Mouse (Mus musculus) hindbrain, embryonic 14.5 days (tissue): ENCODE measurements around the gene Icam1. TPM values are rescaled to one million over a fixed set of nuclear protein-coding genes. Genes with fewer than 3 reads are reported as not detected.
"Not testable (repeated sequence)": the region's sequence is repeated elsewhere in the genome, so short reads cannot be mapped to it uniquely, and the experiment has no call there.

Source experiments
- ATAC-seq: fragments of 200-750 bp; cut with Nextera tagmentation; 2 replicates; pipeline ENCODE4 v1.8.0; 2017; ENCODE audit warnings: moderate number of reproducible peaks, mild to moderate bottlenecking, moderate TSS enrichment, moderate library complexity; ENCODE audit not compliant: low FRiP score
- DNase-seq: peaks from one replicate; pipeline ENCODE4 v3.0.0-alpha.2; 2015; ENCODE audit warnings: low spot score
- H3K27ac ChIP-seq: fragments of 300-500 bp; sonication (generic); 2 replicates; pipeline ENCODE4 v1.5.1; 2014; ENCODE audit warnings: mild to moderate bottlenecking, moderate library complexity
- H3K27me3 ChIP-seq: fragments of 300-500 bp; sonication (generic); 2 replicates; pipeline ENCODE4 v1.6.1; 2014; ENCODE audit warnings: mild to moderate bottlenecking, low read length, mixed read lengths; ENCODE audit not compliant: control insufficient read depth, insufficient read depth
- H3K36me3 ChIP-seq: fragments of 300-500 bp; sonication (generic); replicated peaks from 2 replicates; pipeline ENCODE4 v1.6.1; 2014; ENCODE audit not compliant: control insufficient read depth, insufficient read depth
- H3K4me1 ChIP-seq: fragments of 300-500 bp; sonication (generic); replicated peaks from 2 replicates; pipeline ENCODE4 v1.6.1; 2014; ENCODE audit warnings: antibody characterized with exemption, low read length, mixed read lengths; ENCODE audit not compliant: control insufficient read depth, insufficient read depth
- H3K4me2 ChIP-seq: fragments of 300-500 bp; sonication (generic); replicated peaks from 2 replicates; pipeline ENCODE4 v1.6.1; 2014; ENCODE audit warnings: mild to moderate bottlenecking, moderate library complexity
- H3K4me3 ChIP-seq: fragments of 300-500 bp; sonication (generic); replicated peaks from 2 replicates; pipeline ENCODE4 v1.5.1; 2014; ENCODE audit warnings: mild to moderate bottlenecking, low read length
- H3K9ac ChIP-seq: fragments of 300-500 bp; sonication (generic); 2 replicates; pipeline ENCODE4 v1.6.1; 2014
- H3K9me3 ChIP-seq: fragments of 300-500 bp; sonication (generic); 2 replicates; pipeline ENCODE4 v1.6.1; 2016; ENCODE audit warnings: low read length; ENCODE audit not compliant: control insufficient read depth
- WGBS: fragments of 180-500 bp; shearing (Covaris S2); extraction: QIAGEN DNeasy Blood & Tissue Kit; methylation state at CpG from one replicate; pipeline ENCODE4 v1.1.7; 2014; 5-methylcytosine and 5-hydroxymethylcytosine counted together
- polyA plus RNA-seq: library from polyadenylated mRNA; unstranded; fragments of >200 nt; fragmentation: Nextera tagmentation; extraction: Ambion mirVana; gene quantifications from 2 replicates; pipeline ENCODE4 v1.2.1, GENCODE M21; 2014

Icam1 gene
- polyA plus RNA-seq, 1 experiment from 2014 or later: 3.6 TPM

DNA sequence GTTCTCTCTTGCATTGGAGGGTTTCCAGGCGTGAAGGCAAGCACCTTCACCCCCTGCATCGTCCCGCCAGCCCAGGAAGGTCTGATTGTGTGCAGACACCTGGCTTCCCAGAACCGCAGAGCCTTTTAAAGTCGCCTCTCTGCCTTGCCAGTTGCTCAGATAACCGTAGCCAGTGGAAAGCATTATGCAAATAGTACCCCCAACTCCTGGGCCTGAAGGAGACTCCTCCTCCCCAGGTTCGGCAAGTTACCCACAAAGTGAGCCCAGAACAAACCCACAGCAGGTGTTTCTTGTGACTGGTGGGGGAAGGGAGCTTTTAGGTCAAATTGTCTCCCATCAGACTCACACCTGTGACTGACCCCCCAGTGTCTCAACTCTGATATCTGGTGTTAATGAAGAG, 27.8 kb upstream of the Icam1 start:
- Histone ChIP-seq H3K27ac (no peak overlapping the region), H3K4me1 (peaks cover 4% of the 10 kb centered on the region; the same call in 1 of the 2 replicates), H3K9ac (no peak overlapping the region), H3K4me2 (no peak overlapping the region), H3K27me3 (no peaks in the 10 kb centered on the region), H3K4me3 (no peak overlapping the region), H3K9me3 (no peaks in the 10 kb centered on the region), H3K36me3 (no peaks in the 10 kb centered on the region)
- ATAC-seq (no peak), DNase-seq (no peak)
- WGBS: 25% methylated on average over 7 of the region's 7 CpGs

- DNase-seq (no peak), ATAC-seq (no peak)
- H3K27me3 ChIP-seq: no peaks in the 10 kb centered on the region
- peak overlapping the region; percentile 6; the same call in 1 of the 2 replicates for H3K4me2 ChIP-seq
- peaks cover 4% of the 10 kb centered on the region; the same call in 1 of the 2 replicates for H3K4me1 ChIP-seq
- no peak overlapping the region; the same call in 1 of the 2 replicates for H3K9ac ChIP-seq
- H3K27ac ChIP-seq: no peak overlapping the region
- H3K36me3 ChIP-seq: no peaks in the 10 kb centered on the region
- H3K4me3 ChIP-seq: no peak overlapping the region
- H3K9me3 ChIP-seq: no peaks in the 10 kb centered on the region
- 5% methylated on average over 10 of the region's 10 CpGs for WGBS
These were observed 24.9 kb upstream of the Icam1 start for GRCm38 (mm10) chr9:20990861-20991260.

GRCm38 (mm10) chr9:20991587-20991986, 24.2 kb upstream of the Icam1 start:
- Histone ChIP-seq H3K9me3 (no peaks in the 10 kb centered on the region), H3K9ac (no peak overlapping the region), H3K4me3 (no peak overlapping the region), H3K27ac (no peak overlapping the region), H3K4me2 (no peak overlapping the region), H3K4me1 (peaks cover 4% of the 10 kb centered on the region; the same call in 1 of the 2 replicates), H3K27me3 (no peaks in the 10 kb centered on the region), H3K36me3 (no peaks in the 10 kb centered on the region)
- ATAC-seq: no peak
- WGBS: 97% methylated on average over 4 of the region's 4 CpGs
- no peak for DNase-seq

DNA sequence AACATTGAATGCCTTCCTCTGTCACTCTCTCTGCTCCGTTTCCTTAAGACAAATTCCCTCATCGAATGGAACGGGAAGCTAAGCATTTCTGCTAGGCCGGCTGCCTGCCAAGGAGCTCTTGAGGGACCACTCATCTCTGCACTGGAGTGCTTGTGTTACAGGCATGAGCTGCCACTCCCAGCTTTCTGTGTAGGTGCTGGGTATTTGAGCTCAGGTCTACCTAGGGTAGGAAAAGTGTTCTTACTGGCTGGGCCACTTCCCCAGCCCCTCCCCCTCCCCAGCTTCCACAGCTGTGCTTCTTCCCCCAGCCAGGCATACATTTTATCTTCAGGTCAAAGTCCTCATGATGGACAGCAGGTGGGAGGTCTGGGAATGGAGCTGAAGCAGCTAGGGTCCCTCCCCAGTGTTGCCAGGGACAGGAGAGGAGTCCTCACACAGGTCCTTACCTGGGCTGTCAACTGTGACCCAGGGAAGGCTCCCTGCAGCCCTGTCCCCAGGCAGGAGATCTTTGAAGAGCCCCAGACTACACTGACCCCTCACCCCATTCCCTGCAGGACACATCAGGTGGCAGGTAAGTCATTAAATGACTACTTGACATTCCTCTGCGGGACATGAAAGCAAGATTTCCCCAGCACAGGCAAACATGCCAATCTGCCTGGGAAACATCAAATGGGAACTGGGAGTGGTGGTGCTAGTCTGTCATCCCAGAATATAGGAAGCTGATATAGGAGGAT, 22.5 kb upstream of the Icam1 start:
- Histone ChIP-seq H3K9ac (no peak overlapping the region), H3K9me3 (no peaks in the 10 kb centered on the region), H3K4me1 (peaks cover 4% of the 10 kb centered on the region; the same call in 1 of the 2 replicates), H3K36me3 (no peaks in the 10 kb centered on the region), H3K27ac (no peak overlapping the region), H3K4me2 (no peak overlapping the region), H3K4me3 (no peak overlapping the region), H3K27me3 (no peaks in the 10 kb centered on the region)
- WGBS: 64% methylated on average over 5 of the region's 5 CpGs
- DNase-seq: no peak
- no peak for ATAC-seq

DNA sequence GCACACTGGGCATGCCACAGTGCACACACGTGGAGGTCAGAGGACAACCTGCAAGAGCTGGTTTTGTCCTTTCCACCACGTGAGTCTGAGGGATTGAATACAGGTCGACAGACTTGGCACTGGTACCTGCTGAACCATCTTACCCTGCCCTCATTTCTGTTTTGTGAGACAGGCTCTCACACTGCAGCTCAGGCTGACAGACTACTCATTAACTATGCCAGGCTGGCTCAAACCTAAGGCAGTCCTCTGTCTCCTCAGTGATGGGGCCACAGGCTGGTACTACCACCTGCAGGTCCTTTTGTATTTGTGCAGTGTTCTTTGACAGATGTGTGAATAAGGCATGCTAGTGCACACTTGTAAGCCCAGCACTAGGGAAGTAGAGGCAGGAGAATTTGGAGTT, 20.7 kb upstream of the Icam1 start:
- H3K4me1 ChIP-seq: peaks cover 4% of the 10 kb centered on the region; the same call in 1 of the 2 replicates
- no peaks in the 10 kb centered on the region for H3K36me3 ChIP-seq
- H3K27me3 ChIP-seq: no peaks in the 10 kb centered on the region
- no peaks in the 10 kb centered on the region for H3K9me3 ChIP-seq
- WGBS: 70% methylated on average over 3 of the region's 3 CpGs
- no peak overlapping the region for H3K4me3 ChIP-seq
- no peak overlapping the region for H3K4me2 ChIP-seq
- no peak overlapping the region for H3K9ac ChIP-seq
- ATAC-seq: no peak
- DNase-seq: no peak
- no peak overlapping the region for H3K27ac ChIP-seq

DNA sequence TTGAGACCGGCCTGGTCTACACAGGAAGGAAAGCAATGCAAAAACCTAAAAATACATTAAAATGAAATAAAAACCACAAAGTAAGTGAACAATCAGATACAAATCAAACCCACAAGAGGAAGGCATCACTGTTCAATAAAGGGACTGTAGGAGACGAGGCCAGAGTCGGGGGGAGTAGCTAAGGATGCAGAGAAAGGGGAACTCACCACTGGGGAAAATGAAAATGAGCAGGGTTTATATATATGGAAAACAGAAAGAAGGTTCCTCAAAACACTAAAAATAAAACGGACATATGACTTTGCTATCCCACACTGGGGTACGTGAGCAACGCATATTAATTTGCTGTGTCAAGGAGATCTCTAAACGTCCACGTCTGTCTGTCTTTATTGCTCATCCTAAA, 18.7 kb upstream of the Icam1 start:
- ATAC-seq: no peak
- Histone ChIP-seq H3K27ac (no peak overlapping the region), H3K4me2 (no peak overlapping the region), H3K36me3 (no peaks in the 10 kb centered on the region), H3K9me3 (no peaks in the 10 kb centered on the region), H3K27me3 (no peaks in the 10 kb centered on the region), H3K9ac (no peak overlapping the region), H3K4me1 (no peaks in the 10 kb centered on the region), H3K4me3 (no peak overlapping the region)
- no peak for DNase-seq
- WGBS: 92% methylated on average over 8 of the region's 8 CpGs

DNA sequence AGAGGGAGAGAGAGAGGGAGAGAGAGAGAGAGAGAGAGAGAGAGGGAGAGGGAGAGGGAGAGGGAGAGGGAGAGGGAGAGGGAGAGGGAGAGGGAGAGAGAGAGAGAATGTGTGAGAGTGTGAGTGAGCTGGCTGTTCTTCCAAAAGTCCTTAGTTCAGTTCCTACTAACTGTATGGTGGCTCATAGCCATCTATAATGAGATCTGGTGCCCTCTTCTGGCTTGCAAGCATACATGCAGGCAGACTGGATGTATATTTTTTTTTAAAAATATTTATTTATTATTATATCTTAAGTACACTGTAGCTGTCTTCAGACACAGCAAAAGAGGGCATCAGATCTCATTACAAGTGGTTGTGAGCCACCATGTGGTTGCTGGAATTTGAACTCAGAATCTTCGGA, 17.4 kb upstream of the Icam1 start:
- ATAC-seq, H3K36me3 ChIP-seq, H3K9ac ChIP-seq, DNase-seq, H3K4me1 ChIP-seq, H3K27ac ChIP-seq, H3K9me3 ChIP-seq, H3K27me3 ChIP-seq, H3K4me2 ChIP-seq, H3K4me3 ChIP-seq: not testable (repeated sequence)
- WGBS: 89% methylated on average over 1 of the region's 1 CpGs

GRCm38 (mm10) chr9:21000811-21001210, 15.0 kb upstream of the Icam1 start:
- H3K36me3 ChIP-seq: peaks cover 16% of the 10 kb centered on the region
- no peak overlapping the region for H3K4me3 ChIP-seq
- DNase-seq (no peak), ATAC-seq (no peak)
- H3K9me3 ChIP-seq: no peaks in the 10 kb centered on the region
- H3K27ac ChIP-seq: no peak overlapping the region
- no peaks in the 10 kb centered on the region for H3K27me3 ChIP-seq
- no peak overlapping the region for H3K4me2 ChIP-seq
- no peak overlapping the region for H3K9ac ChIP-seq
- peaks cover 6% of the 10 kb centered on the region; the same call in 1 of the 2 replicates for H3K4me1 ChIP-seq

- Histone ChIP-seq H3K4me3 (no peak overlapping the region), H3K27ac (no peak overlapping the region), H3K4me2 (peak overlapping the region; percentile 73), H3K9me3 (no peaks in the 10 kb centered on the region), H3K4me1 (peaks cover 6% of the 10 kb centered on the region; the same call in 1 of the 2 replicates), H3K27me3 (no peaks in the 10 kb centered on the region), H3K36me3 (peaks cover 24% of the 10 kb centered on the region), H3K9ac (no peak overlapping the region)
- no peak for ATAC-seq
- no peak for DNase-seq
- 74% methylated on average over 6 of the region's 6 CpGs for WGBS
These were observed 14.1 kb upstream of the Icam1 start for GRCm38 (mm10) chr9:21001651-21002200.
